Mouse (Mus musculus): ENCODE data around the gene Serpina3b.
A peak's percentile ranks its signal among the peaks of the same experiment; 100 is the strongest.
"Not testable (repeated sequence)": the region's sequence is repeated elsewhere in the genome, so short reads cannot be mapped to it uniquely, and the experiment has no call there.

Gene Serpina3b

GRCm38 (mm10) chr12:104127696-104128095 is at the start of gene Serpina3b:
Serpina3b (plus strand) TSS chr12:104127996.
- no peak for DNase-seq (ENCODE audit: low read depth, low spot score)

GRCm38 (mm10) chr12:104090119-104090518 is 37.7 kb upstream of the Serpina3b start:
- no peak for DNase-seq (ENCODE audit: low read depth, low spot score)

GRCm38 (mm10) chr12:104091303-104091702 is 36.5 kb upstream of the Serpina3b start:
- DNase-seq (ENCODE audit: low read depth, low spot score) = no peak

GRCm38 (mm10) chr12:104100768-104101167 is 27.0 kb upstream of the Serpina3b start, which contains the start of gene Serpina5:
Serpina5 (plus strand) TSS chr12:104101113.
- no peak for DNase-seq (ENCODE audit: low read depth, low spot score)

DNA sequence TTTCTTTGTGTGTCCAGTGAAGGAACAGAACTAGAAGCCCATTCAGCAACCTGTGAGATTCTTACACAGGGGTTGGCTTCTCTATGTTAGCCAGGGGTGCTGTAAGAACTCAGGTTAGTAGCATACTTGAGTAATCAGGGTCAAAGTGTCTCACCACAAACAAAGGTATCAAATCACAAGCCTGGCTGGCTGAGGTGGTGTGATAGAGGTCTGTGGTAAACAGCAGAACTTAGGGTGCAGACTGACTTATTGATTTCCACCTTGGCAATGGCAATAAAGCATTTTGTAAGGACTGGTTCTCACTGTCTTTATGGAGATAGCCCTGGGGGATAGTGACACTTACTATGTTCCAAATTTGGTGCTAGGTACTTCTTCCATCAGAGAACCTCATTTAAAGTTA is 21.9 kb upstream of the Serpina3b start:
- no peak for DNase-seq (ENCODE audit: low read depth, low spot score)

DNA sequence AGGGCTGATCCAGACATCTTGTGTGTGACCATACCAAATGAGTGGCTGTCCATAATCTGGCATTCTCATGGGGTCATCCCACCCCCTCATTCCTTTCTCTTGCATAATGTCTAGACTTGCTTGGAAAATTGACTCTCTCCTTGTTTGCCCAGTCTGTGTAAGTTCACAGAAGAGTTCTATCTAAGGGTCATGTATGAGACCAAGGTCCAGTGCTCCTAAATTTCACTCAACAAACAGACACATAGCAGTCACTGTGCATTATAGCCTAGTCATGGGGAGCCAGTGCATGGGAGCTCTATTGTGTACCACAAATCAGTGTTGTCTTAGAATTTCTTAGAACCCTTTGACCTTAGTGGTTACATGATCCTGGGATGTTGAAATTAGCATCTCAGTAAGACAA is 20.9 kb upstream of the Serpina3b start:
- DNase-seq (ENCODE audit: low read depth, low spot score) = no peak

DNA sequence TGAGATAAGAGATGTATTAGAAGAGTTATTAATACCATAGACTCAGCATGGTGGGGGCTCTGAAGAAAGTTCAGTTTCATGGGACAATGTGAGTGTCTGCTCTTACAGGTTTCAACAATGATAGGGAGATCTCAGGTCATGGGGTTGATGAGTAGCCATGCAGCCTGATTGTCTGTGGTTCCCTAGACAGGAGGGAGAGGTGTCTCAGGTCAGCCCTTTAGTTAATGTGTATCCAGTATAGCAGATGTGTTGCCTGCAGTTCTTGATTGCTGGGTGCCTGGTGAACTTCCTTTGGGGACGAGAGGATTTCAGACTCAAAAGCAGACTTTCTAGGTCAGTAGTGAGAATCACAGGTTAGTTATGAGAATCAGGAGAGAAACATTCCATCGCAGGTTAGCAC is 19.3 kb upstream of the Serpina3b start:
- DNase-seq (ENCODE audit: low read depth, low spot score) = no peak

DNA sequence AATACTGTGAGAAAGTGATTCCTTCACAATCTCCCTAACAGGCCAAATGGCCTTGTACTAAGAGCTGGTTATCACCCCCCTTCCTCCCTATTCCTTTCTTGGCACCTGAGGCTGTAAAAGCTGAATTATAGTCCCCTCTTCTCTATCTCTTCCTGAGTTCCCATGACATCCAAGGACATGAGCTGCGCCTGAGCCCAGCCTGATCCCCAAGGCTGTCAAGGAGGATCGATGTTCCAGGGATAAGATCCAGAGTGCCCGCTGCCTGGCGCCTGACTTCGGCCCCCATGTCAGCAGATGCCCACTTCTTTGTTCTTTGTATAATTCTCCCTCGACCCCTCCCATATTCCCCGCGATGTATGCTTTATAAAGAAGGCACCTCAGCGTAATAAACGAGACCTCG is 15.5 kb upstream of the Serpina3b start, which contains the start of gene Serpina3a:
Gene Serpina3a (plus strand): TSS at position 392 of the 400 bp plus-strand sequence.
- DNase-seq (ENCODE audit: low read depth, low spot score) = not testable (repeated sequence)

GRCm38 (mm10) chr12:104114921-104115579 is 12.7 kb upstream of the Serpina3b start:
- DNase-seq (ENCODE audit: low read depth, low spot score) = peak; percentile 41

DNA sequence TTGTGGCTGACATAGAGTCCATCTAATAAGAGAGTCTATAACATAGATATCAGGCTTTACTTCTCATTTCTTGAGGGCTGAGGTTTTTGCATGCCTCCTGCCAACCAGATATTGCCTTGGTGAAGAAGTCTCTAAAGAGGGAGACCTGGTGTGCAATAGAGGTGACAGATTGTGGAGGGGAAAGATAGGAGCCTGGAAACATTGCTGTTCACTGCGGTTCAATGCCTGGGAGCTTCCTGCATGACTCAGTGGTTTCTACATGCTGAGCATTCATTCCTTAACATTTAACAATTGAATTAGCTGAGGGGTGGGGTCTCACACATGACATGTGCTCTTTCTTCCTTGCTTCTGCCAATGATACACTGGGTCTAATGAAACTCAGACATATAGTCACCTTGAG is 4.7 kb upstream of the Serpina3b start:
- no peak for DNase-seq (ENCODE audit: low read depth, low spot score)

- DNase-seq (ENCODE audit: low read depth, low spot score) = no peak
Observed at GRCm38 (mm10) chr12:104123996-104124395, 3.8 kb upstream of the Serpina3b start.

DNA sequence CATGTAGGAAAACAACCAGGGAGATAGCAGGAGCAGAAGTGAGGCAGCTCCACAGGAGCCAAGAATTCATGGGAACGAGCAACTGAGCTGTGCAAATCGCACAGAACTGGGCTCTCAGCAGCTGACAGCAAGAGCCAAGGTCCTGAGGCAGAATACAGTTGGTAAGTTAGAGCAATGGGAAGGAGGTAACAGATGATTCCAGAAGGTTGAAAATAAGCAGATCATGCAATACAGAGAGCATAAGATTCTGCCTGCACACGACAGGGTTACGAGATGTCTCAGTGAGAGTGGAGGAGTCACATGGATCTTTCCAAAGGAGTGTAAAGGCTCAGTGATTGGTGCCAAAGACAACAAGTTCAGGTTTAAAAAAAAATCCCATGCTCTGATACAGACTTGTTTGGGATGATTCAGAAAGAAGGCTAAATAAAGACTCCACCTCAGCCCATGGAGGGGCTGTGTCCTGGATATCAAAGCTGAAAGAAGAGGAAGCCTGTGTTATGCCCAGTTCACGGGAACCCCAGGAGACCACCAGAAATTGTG is 2.7 kb upstream of the Serpina3b start:
- no peak for DNase-seq (ENCODE audit: low read depth, low spot score)

GRCm38 (mm10) chr12:104131041-104131440 is 3.2 kb downstream of the Serpina3b start:
- no peak for DNase-seq (ENCODE audit: low read depth, low spot score)

- DNase-seq (ENCODE audit: low read depth, low spot score) = no peak
Observed at GRCm38 (mm10) chr12:104138216-104138615, 10.4 kb downstream of the Serpina3b start.

DNA sequence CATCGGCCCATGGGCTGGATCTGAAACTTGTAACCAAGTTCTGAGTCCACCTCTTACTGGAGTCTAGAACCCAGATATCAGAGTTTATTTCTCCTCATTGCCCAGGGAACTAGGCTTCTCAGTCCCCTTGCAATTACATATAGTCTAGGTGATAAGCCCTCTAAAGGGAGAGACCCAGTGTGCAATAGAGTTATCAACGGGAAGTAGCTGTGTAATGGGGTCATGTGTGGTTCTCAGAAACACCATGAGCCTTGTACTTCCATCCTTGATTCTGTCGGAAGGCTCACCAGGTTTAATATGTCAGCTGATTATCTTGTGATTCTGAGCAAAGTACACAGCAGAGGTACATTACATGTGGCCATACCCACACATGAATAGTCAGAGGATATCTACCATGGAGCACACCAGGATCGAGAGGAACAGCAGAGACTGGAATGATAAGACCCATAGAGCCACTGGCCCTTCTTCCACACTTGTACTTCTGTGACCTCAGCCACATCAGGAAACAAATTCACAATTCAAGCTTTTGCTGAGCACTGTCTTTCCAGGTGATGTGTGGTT is 12.8 kb downstream of the Serpina3b start:
- DNase-seq (ENCODE audit: low read depth, low spot score) = no peak

GRCm38 (mm10) chr12:104141506-104141905 is 13.7 kb downstream of the Serpina3b start:
- DNase-seq (ENCODE audit: low read depth, low spot score) = no peak

DNA sequence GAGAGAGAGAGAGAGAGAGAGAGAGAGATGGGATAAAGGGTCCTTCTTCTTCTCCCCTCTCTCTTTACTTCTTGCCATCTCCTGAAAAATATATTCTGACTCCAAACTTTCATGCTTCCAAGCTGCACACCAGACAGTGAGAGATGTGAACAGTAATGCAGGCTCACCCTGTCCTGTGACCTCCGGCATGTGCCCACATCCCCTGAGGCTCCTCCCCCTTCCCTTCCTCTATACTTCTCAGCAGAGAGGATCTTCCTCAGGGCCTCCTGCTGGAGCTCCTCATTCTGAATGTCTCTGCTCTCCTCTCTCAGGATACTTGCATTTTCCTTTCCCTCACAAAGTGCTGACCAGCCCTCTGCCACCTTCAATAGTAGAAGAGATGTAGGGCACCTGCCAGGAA is 14.6 kb downstream of the Serpina3b start:
- no peak for DNase-seq (ENCODE audit: low read depth, low spot score)

DNA sequence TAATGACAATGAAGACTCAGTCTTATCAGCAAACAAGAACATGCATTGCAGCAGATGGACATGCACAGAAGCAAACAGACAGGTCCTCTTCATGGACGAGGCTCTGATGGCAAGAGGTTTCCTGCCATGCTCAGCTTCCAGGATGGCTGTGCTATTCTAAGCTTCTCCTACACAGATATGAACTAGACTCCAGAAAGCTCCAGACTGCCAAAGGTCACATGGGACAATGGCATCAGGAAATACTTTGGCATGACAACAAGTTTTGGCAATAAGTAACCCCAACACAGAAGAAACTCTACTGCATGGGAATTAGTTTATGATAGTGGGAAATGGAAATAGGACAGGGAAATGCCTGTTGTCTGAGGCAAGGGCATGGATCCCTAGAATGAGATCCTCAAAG is 15.5 kb downstream of the Serpina3b start:
- DNase-seq (ENCODE audit: low read depth, low spot score) = no peak

DNA sequence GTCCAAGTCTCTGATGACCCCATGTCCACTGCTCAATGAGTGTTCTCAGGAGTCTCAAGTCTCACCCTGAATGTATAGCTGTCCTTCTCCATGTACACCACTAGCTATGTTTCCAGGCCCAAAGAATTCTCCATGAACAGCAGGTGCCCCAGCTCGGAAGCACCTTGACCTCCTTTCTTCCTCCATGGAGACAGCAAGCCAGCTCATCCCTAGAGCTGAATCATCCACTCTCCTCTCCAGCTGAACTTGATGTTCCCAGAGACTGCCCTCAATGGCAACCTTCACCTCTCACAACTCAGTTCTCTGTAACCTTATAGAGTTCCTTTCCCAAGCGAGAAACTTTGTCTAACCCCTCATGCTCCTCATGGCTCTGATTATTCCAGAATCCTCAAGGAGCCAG is 17.8 kb downstream of the Serpina3b start:
- DNase-seq (ENCODE audit: low read depth, low spot score) = no peak

GRCm38 (mm10) chr12:104151989-104152388 is 24.2 kb downstream of the Serpina3b start:
- DNase-seq (ENCODE audit: low read depth, low spot score) = no peak

DNA sequence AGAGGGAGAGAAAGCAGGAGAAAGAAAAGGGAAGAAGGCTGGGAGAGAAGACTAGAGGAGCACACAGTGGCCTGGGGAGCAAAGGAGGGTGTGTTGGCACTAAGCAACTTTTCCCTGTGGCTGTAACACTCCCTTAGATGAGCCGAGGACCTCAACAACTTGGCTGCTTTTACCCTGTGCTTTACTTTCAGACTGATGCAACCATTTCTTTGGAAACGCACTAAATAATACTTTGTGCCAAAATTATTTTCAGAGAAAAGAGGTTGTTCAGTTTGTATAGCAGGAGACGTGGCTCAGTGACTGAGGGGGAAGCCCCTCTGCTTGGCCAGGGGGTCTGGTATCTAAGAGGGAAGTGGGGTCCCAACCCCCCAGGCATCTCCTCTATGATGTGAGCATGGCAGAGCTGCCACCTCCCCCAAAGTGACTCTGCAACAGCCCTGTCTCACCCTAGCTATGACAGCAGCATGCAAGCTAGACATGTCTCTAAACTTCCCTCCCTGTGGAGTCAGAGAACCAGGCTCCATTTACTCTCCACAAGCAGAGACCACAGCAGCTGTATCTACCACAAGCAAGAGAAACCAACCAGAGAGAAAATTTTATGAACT is 25.3 kb downstream of the Serpina3b start:
- DNase-seq (ENCODE audit: low read depth, low spot score) = no peak

DNA sequence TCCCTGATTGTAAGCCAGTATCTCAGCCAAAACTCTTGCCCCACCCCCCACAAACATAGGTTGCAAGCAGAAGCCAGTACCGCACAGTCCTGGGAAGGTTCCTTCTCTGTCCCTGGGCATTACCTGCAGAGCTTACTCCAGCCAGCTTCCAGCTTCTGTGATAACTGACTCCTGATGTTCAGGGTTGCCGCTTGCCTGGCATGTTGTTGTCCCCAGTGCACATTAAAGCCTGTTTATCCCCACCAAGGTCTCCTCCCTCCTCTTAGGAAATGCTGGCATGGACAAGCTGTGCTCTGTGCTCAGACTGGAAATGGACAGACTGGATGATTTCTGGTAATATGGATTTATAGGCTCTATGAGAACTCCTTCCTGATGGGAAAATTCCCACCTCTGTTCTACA is 25.9 kb downstream of the Serpina3b start, which contains the start of gene Serpina3c:
Gene Serpina3c (minus strand): TSS at position 215 of the 400 bp plus-strand sequence.
- DNase-seq (ENCODE audit: low read depth, low spot score) = no peak

GRCm38 (mm10) chr12:104174747-104175146 is 47.0 kb downstream of the Serpina3b start:
- DNase-seq (ENCODE audit: low read depth, low spot score) = no peak

Measured in mesoderm, embryonic 11.5 days (tissue).